Mouse (Mus musculus): Measurements from ENCODE around the gene Ank2. TPM values are rescaled to one million over a fixed set of nuclear protein-coding genes. Genes with fewer than 3 reads are reported as not detected.

Gene Ank2
- polyA plus RNA-seq, 3 experiments from 2014 or later: 0.41 to 0.54 TPM; not detected in 1

DNA sequence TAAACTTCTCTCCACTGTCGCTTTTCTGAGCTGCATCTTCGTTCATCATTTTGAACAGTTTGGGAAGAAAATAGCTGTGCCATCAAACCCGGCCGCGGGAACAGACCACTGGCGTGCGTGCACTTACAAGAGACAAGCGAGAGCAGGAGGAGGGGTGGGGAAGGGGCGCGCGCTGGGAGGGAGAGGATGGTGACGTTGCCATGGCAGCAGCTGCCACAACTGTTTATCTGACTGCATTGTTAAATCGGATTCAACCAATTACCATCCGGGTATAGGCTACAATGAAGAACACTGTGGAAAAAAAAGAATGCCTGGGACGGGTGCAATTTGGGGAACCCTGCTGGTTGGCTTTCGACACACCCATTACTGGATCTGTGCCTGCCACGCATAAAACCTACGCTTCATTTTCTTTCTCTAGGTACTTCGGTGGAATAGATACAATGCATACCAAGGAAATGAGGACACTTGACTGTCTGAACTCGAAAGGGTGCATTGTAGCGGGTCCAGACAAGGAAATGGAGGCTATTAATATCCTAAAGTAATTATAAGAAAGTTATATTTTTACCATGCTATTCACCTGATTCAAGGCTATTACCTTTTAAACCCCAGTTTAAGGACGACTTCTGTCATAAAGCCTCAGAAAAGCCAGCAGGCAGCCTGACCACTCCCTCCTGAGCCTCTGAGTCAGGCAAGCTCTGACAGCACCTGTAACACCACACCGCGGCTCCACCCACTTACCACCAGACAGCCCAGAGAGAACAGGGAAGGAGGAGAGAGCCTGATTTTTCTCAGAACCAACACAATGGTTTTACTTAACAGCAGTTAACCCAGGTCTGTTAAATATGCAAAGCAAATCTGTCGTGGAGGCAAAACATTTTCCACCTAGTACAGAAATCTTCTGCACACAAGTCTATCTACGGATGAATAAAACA lies 273.1 kb downstream of the Ank2 start:
- ATAC-seq: no peak

GRCm38 (mm10) chr3:127225167-127225798 lies 273.9 kb downstream of the Ank2 start:
- no peak for ATAC-seq

DNA sequence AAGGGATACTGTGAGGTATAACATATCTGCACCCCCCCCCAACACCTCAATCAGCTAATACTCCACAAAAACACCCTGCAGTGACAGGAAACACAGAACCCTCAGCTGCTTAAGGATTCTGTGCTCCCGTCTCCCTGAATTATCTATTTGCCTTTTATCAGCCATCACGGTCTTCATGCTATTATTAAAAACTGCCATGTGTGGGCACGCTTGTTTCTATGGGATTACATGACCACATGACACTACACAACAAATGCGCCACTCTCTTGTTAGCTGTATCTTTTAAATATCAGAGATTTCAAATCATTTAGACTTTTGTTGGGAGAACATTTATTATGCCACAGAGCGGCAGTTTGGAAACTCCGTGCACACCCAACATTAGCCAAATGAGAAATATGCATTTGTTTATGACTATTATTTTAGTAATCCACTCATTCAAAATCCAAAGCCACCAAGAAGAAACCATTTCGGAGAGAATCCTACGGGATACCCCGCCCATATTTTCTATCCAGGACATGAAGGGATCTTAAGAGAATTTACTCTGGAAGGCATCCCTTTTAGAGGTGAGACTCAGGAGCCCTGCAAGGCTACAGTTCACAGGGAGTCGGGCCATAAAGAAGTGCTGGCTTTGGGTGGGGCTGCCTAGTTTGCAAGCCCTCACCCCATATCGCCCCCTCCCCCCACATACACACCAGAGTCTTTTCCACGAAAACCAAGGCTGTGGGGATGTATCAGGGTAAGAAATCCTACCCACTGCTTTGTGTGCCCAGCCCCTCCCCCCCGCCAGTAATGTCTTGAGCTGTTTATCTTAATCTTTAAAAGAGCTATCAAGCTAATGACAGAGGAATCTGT lies 274.6 kb downstream of the Ank2 start:
- ATAC-seq: no peak

DNA sequence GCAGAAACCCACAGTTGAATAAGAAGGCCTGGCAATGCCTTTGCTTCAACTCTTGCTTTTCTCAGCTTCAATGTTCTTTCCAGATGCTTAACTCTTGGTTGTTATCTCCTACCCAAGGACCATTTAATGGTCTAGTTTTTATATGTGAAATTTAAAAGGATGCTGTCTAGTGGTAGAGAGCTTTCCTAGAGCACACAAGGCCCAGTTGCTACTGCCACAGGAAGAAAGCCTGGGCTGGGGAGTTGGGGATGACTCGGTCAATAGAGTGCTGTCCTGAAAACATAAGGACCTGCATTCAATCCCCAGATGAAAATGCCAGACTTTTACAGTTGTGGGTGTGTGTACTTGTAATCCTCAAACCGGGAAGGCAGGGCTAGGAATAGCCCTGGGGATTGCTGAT lies 277.1 kb downstream of the Ank2 start:
- no peak for ATAC-seq

DNA sequence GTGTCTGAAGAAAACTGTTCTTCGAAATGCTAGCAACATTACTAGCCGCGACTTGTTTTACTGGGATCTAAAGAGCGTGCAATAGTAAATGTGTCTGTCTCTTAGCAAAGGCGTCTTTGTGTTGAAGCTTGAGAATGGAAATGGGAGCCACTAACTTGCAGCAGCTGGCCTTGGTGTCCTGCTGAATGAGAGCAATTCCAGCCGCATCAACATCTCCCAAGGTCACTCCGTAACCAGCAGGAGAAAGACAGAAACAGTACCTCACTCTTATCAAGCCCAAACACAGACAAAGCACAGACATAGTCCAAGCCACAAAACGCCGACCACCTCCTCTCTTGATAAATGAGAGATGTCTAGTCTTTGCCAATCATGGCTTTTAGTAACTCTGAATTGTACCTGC lies 278.3 kb downstream of the Ank2 start:
- ATAC-seq: no peak

DNA sequence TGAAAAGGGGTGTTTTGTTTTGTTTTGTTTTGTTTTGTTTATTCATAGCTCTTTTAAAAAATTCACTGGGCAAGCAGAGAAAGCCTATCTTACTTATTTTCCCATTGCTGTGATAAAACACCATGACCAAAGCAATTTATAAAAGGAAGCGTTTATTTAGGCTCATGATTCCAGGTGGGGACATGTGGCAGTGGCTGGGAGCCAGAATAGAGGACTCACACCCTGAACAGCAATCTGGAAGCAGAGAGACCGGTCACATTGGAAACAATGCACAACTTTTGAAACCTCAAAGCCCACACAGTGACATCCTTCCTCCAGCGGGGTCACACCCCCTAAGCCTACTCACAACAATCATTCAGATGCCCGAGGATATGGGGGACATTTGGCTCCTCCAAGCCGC lies 285.6 kb downstream of the Ank2 start:
- no peak for ATAC-seq

- ATAC-seq: no peak
Observed at GRCm38 (mm10) chr3:127211119-127211518, 288.0 kb downstream of the Ank2 start.

- ATAC-seq: no peak
Observed at GRCm38 (mm10) chr3:127210552-127210951, 288.6 kb downstream of the Ank2 start.

GRCm38 (mm10) chr3:127208871-127209270 lies 290.3 kb downstream of the Ank2 start:
- ATAC-seq: no peak

DNA sequence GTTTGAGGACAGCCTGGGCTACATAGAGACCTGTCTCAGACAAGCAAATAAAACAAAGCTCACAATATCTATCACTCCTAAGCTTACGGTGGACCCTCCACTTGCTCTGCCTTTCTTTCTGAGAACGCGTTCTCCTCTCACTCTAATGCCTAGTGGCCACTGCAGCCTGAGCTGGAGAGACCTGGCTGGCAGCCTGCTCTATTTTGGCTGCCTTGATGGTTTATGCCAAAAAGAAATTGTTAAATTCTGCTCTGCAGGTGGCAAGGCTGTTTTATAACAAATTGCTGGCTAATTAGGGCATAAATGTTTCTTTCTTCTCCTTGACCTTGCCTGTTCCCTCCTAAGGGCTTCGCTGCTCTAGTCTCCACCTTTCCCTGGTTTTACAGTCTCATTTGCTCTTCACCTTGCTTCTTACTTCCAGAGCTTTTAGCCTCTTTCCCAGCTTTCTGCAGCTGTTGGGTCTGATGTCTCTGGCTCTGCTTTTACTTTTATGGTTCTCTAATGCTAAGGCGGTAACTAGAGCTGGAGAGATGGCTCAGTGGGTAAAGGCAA lies 293.2 kb downstream of the Ank2 start:
- ATAC-seq: no peak

DNA sequence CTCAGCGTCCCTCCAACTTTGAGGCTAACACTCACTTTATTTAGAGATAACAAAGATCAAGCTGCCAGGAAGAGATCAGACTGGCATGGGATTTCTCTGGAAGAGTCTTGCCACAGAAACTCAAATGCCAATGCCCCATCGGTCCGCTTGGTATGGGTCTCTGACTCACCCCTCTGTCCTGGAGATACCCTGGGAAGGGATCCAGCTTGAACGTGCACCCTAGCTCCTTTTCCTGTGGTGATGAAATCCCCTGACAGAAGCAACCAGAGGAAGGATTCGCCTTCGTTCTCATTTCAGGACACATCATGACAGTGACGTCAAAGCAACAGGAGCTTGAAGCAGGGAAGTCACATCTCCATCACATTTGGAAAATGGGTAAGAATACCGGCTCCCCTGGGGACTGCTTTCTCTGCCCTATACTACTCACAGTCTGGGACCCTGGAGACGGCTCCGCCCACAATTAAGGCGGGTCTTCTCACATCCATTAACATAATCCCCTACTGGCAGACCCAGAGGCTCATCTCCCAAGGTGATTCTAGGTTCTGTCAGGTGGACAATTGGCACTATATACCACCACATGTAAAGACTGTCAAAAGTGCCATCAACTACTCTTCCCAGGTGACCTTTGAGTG lies 296.6 kb downstream of the Ank2 start:
- ATAC-seq: no peak

- no peak for ATAC-seq
Observed at GRCm38 (mm10) chr3:127200789-127201188, 298.4 kb downstream of the Ank2 start.

DNA sequence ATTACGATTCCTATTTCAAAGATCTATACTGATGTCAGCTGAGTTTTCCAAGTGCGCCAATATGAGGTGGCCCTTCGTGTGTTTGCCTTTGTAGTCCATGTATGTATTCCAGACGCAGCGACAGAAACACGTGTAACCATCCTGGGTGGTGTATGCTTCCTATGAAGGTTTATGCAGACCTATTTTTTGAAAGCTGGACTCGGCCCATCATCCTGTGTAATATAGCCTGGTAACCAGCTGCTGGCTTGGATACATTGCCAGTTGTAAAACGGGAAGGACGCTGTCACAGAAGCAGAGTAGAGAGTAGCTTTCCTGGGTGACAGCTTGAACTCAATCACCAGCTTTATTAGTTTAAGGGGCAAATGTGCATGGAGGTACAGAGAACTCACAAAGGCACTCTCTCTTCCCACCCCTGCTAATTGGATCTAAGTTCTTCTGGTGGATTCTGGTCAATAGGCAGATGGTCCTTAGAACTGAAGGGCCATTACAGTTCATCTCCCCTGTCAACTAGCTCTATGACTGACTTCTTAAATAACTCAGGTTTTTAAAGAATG lies 300.0 kb downstream of the Ank2 start:
- ATAC-seq: no peak

- no peak for ATAC-seq
Observed at GRCm38 (mm10) chr3:127198656-127199055, 300.5 kb downstream of the Ank2 start.

- no peak for ATAC-seq
Observed at GRCm38 (mm10) chr3:127188789-127189128, 310.4 kb downstream of the Ank2 start.

GRCm38 (mm10) chr3:127188086-127188788 lies 310.9 kb downstream of the Ank2 start:
- ATAC-seq: no peak

GRCm38 (mm10) chr3:127187081-127187480 lies 312.1 kb downstream of the Ank2 start:
- ATAC-seq: no peak

GRCm38 (mm10) chr3:127186239-127186638 lies 312.9 kb downstream of the Ank2 start:
- no peak for ATAC-seq

GRCm38 (mm10) chr3:127183998-127184753 lies 315.0 kb downstream of the Ank2 start:
- ATAC-seq: no peak

DNA sequence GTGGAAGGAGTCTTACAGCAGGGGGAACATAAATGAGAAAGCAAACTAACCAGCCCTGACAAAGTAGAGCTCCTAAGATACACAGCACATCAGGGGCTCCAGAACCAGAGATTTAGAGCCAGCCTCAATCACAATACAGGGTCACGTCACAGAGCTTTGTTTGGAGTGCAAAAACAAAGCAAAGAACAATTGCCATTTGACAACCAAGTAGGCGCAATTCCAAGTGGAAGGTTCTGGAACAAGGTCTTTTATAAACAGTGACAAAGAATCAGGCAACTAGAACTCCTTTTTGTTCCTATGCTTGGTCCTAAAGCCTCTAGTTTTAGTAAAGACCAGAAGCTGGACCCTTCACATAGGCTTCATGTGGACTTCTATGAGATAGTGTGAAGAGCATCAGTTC lies 326.5 kb downstream of the Ank2 start:
- no peak for ATAC-seq

DNA sequence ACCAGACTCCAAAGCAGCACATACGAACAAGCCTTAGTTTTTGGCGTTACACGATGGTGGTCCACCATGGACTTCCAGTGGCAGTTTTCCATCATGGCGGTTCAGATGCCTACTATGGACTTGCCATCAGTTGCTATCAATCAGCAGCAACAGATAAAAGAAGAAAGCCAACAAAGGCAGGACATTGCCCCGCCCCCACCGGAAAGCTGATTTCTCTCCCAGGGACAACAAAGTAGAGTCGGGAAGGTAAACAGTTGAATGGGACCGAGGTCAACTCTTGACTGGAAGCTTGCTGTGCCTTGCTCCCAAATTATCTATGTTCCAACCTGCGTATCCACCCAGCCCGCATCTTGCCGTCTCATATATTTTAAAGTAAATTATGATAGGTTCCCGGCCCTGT lies 328.9 kb downstream of the Ank2 start:
- no peak for ATAC-seq

Measured in inflammation-experienced regulatory T-cells, adult 6 months (primary cell).